Mouse (Mus musculus): ENCODE measurements at regions not wholly inside any gene's neighbourhood (a gene's known extent, or its start where the extent isn't known, plus 50 kb on each side); places are given as distances from the start of the nearest gene placed in this dataset.

DNA sequence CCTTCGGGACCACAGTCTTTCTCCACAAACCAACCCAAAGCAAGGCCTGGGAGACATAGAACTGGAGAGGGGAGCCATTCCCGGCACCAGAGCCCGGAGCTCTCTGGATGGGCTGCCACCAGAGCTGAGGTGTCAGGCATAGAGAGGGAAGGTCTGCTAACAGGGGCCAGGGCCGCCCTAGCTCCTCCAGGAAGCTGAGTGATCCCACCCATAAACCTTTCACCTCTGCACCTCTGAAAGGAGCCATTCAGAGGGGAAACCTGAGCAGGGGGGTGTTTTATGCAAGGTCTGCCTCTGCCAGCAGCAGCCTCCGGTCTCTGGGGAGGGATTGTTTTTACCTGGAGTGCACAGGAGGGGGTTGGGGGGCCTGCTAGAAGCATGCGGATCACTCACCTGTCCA lies 69.4 kb upstream of the Brd7 start:
- TF ChIP-seq CTCF (IDR thresholded peaks at IDR 0.05; ENCODE audit: low read depth), result no peak
- TF ChIP-seq EP300 (optimal IDR thresholded peaks at IDR 0.05), result no peak
